Mouse (Mus musculus) myocyte (in vitro differentiated cells): ENCODE results near the gene Tasp1.

ENCODE experiments used
- CEBPB ChIP-seq: IDR thresholded peaks from 2 replicates; pipeline ENCODE4 v1.6.1; 2011; ENCODE audit warnings: mild to moderate bottlenecking, moderate library complexity; ENCODE audit not compliant: poor library complexity, insufficient read depth, severe bottlenecking
- E2F4 ChIP-seq: IDR thresholded peaks from one replicate; pipeline ENCODE4 v1.6.1; 2011; ENCODE audit warnings: mild to moderate bottlenecking, control low read depth, moderate library complexity; ENCODE audit not compliant: insufficient read depth
- MAX ChIP-seq: IDR thresholded peaks from one replicate; pipeline ENCODE4 v1.6.1; 2011; ENCODE audit warnings: low read depth, mild to moderate bottlenecking, control low read depth
- MYOD1 ChIP-seq, 3 experiments: IDR thresholded peaks; one replicate each; pipeline ENCODE4 v1.6.1; 2011; ENCODE audit warnings: control low read depth in 2 of 3, low read depth in 2 of 3, mild to moderate bottlenecking in 2 of 3, moderate library complexity in 1 of 3; ENCODE audit not compliant: insufficient read length in 2 of 3, control insufficient read depth in 1 of 3
- MYOG ChIP-seq, 3 experiments: IDR thresholded peaks; one replicate each; pipeline ENCODE4 v1.6.1; 2011; ENCODE audit warnings: control low read depth in 2 of 3, low read depth in 2 of 3, mild to moderate bottlenecking in 2 of 3; ENCODE audit not compliant: insufficient read length in 2 of 3, control insufficient read depth in 1 of 3, insufficient read depth in 1 of 3
- POLR2A ChIP-seq: IDR thresholded peaks from one replicate; pipeline ENCODE4 v1.6.1; 2011; ENCODE audit warnings: low read depth, mild to moderate bottlenecking, control low read depth, moderate library complexity; ENCODE audit not compliant: insufficient read length
- POLR2AphosphoS2 ChIP-seq: IDR thresholded peaks from one replicate; pipeline ENCODE4 v1.6.1; 2011; ENCODE audit warnings: low read depth, control low read depth; ENCODE audit not compliant: insufficient read length
- REST ChIP-seq: IDR thresholded peaks from one replicate; pipeline ENCODE4 v1.6.1; 2011; ENCODE audit warnings: mild to moderate bottlenecking, control low read depth, moderate library complexity; ENCODE audit not compliant: insufficient read depth, insufficient read length
- SRF ChIP-seq: IDR thresholded peaks from one replicate; pipeline ENCODE4 v1.6.1; 2011; ENCODE audit warnings: low read depth; ENCODE audit not compliant: control insufficient read depth, insufficient read length
- TCF12 ChIP-seq: IDR thresholded peaks from one replicate; pipeline ENCODE4 v1.6.1; 2011; ENCODE audit warnings: mild to moderate bottlenecking, control low read depth; ENCODE audit not compliant: poor library complexity, insufficient read depth, severe bottlenecking
- TCF3 ChIP-seq: IDR thresholded peaks from one replicate; pipeline ENCODE4 v1.6.1; 2011; ENCODE audit warnings: low read depth, control low read depth; ENCODE audit not compliant: insufficient read length
- USF1 ChIP-seq: IDR thresholded peaks from one replicate; pipeline ENCODE4 v1.6.1; 2011; ENCODE audit warnings: low read depth, mild to moderate bottlenecking, control low read depth, moderate library complexity

DNA sequence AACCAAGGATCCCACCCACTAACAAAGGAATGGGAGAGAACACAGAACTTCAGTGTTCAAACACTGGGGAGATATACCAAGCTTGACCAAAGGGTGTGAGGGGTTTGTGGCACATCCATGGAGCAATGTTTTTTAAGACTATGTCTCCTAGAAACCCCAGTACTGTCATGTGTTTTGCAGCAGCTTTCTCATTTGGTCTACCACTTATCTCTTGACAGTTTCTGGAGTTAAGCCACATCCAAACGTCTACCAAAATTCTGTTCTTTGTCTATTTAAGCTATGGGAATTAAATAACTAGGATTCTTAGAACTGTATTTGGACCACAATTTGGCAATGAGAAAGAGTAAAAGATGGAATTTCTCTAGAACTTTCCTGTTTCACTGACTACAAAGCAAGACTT is 282.1 kb downstream of the Tasp1 start:
- TF ChIP-seq POLR2A (no peak), USF1 (no peak), MAX (no peak), CEBPB (no peak), POLR2AphosphoS2 (no peak), REST (no peak), E2F4 (no peak), MYOG (IDR thresholded peaks at IDR 0.05; ENCODE audit: control insufficient read depth in 1 of 3, insufficient read depth in 1 of 3, insufficient read length in 2 of 3, low read depth in 2 of 3) (no peak), MYOD1 (IDR thresholded peaks at IDR 0.05; ENCODE audit: control insufficient read depth in 1 of 3, insufficient read length in 2 of 3, low read depth in 2 of 3) (no peak), TCF12 (no peak), TCF3 (no peak), SRF (no peak)
